Mouse (Mus musculus) spleen, adult 2 months (tissue): ENCODE results near the gene Hlcs. TPM values are rescaled to one million over a fixed set of nuclear protein-coding genes. Genes with fewer than 3 reads are reported as not detected.

Experiments
- DNase-seq, 2 experiments: peaks; one replicate each; pipeline versions ENCODE4 v3.0.0 to v3.0.0-alpha.2; 2012 to 2021; ENCODE audit warnings: low spot score in 2 of 2, low read depth in 1 of 2
- H3K27ac ChIP-seq: fragments of 200-500 bp; 2 replicates; pipeline ENCODE4 v1.5.1; 2012; ENCODE audit warnings: low read length, inconsistent platforms; ENCODE audit not compliant: insufficient read depth
- H3K27me3 ChIP-seq: fragments of 200-500 bp; 2 replicates; pipeline ENCODE4 v1.6.1; 2012; ENCODE audit warnings: mild to moderate bottlenecking, moderate library complexity, low read length, inconsistent platforms; ENCODE audit not compliant: control insufficient read depth, insufficient read depth
- H3K36me3 ChIP-seq: fragments of 200-500 bp; 2 replicates; pipeline ENCODE4 v1.6.1; 2012; ENCODE audit warnings: mild to moderate bottlenecking, low read length, inconsistent platforms; ENCODE audit not compliant: control insufficient read depth, insufficient read depth
- H3K4me1 ChIP-seq: fragments of 200-500 bp; 2 replicates; pipeline ENCODE4 v1.6.1; 2011; ENCODE audit warnings: inconsistent platforms; ENCODE audit not compliant: control insufficient read depth, insufficient read depth, insufficient read length
- H3K4me3 ChIP-seq: fragments of 200-500 bp; 2 replicates; pipeline ENCODE4 v1.5.1; 2011; ENCODE audit warnings: mild to moderate bottlenecking, inconsistent platforms; ENCODE audit not compliant: insufficient read depth, insufficient read length; ENCODE audit errors: extremely low read depth
- CTCF ChIP-seq: fragments of 200-500 bp; IDR thresholded peaks from 2 replicates; pipeline ENCODE4 v1.5.1; 2011; ENCODE audit warnings: mild to moderate bottlenecking, inconsistent platforms; ENCODE audit not compliant: insufficient read depth, insufficient read length, insufficient replicate concordance; ENCODE audit errors: extremely low read depth
- POLR2A ChIP-seq: fragments of 200-500 bp; IDR thresholded peaks from 2 replicates; pipeline ENCODE4 v1.6.1; 2011; ENCODE audit warnings: low read depth, low read length, inconsistent platforms
- WGBS: fragments of 180-500 bp; shearing (Covaris S2); methylation state at CpG from one replicate; pipeline ENCODE4 v1.1.7; 2018; 5-methylcytosine and 5-hydroxymethylcytosine counted together
- polyA plus RNA-seq: library from polyadenylated mRNA; depleted of rRNA; stranded (reverse); fragments of >200 nt; gene quantifications from 2 replicates; pipeline ENCODE4 v1.2.3, GENCODE M21; 2012

Gene Hlcs
- polyA plus RNA-seq, 1 experiment, result 9.7 TPM

- TF ChIP-seq CTCF (no peak), POLR2A (no peak)
- DNase-seq, result no peak
- peaks cover 6% of the 10 kb centered on the region; the same call in 1 of the 2 replicates for H3K4me1 ChIP-seq
- H3K27me3 ChIP-seq, result no peaks in the 10 kb centered on the region
- 14% methylated on average over 39 of the region's 39 CpGs for WGBS
- H3K27ac ChIP-seq, result peak overlapping the region; percentile 23; the same call in 1 of the 2 replicates
- H3K36me3 ChIP-seq, result no peaks in the 10 kb centered on the region
- H3K4me3 ChIP-seq, result peak overlapping the region; percentile 87
Measured at GRCm38 (mm10) chr16:94289138-94290072, 24.0 kb downstream of the Hlcs start.

- no peaks in the 10 kb centered on the region for H3K36me3 ChIP-seq
- no peak for TF ChIP-seq POLR2A
- no peak for TF ChIP-seq CTCF
- no peak overlapping the region for H3K27ac ChIP-seq
- WGBS, result 83% methylated on average over 9 of the region's 9 CpGs
- peaks cover 6% of the 10 kb centered on the region; the same call in 1 of the 2 replicates for H3K4me1 ChIP-seq
- H3K4me3 ChIP-seq, result no peak overlapping the region
- H3K27me3 ChIP-seq, result no peaks in the 10 kb centered on the region
- DNase-seq, result no peak
Measured at GRCm38 (mm10) chr16:94287826-94288225, 25.5 kb downstream of the Hlcs start.

- Histone ChIP-seq H3K27me3 (no peaks in the 10 kb centered on the region), H3K4me3 (no peak overlapping the region), H3K36me3 (peaks cover 1% of the 10 kb centered on the region; the same call in 1 of the 2 replicates), H3K27ac (no peak overlapping the region), H3K4me1 (no peaks in the 10 kb centered on the region)
- WGBS, result 76% methylated on average over 3 of the region's 3 CpGs
- DNase-seq, result no peak
- TF ChIP-seq POLR2A (no peak), CTCF (no peak)
Measured at GRCm38 (mm10) chr16:94283972-94284371, 29.4 kb downstream of the Hlcs start.

GRCm38 (mm10) chr16:94270826-94271225 is 42.5 kb downstream of the Hlcs start:
- H3K4me3 ChIP-seq, result no peak overlapping the region
- H3K36me3 ChIP-seq, result 0 out of 2 replicates have a peak, but pooled peaks cover 2% of the 10 kb centered on the region
- TF ChIP-seq POLR2A (no peak), CTCF (no peak)
- no peak overlapping the region for H3K27ac ChIP-seq
- 92% methylated on average over 6 of the region's 6 CpGs for WGBS
- no peaks in the 10 kb centered on the region for H3K27me3 ChIP-seq
- no peaks in the 10 kb centered on the region for H3K4me1 ChIP-seq
- DNase-seq, result no peak

- TF ChIP-seq CTCF (peak; percentile 83; the same call in 1 of the 2 replicates), POLR2A (no peak)
- H3K27me3 ChIP-seq, result no peaks in the 10 kb centered on the region
- H3K4me3 ChIP-seq, result no peak overlapping the region
- no peak overlapping the region for H3K27ac ChIP-seq
- DNase-seq, result peak in 1 of 2 experiments; percentile 72
- WGBS, result 13% methylated on average over 9 of the region's 9 CpGs
- no peaks in the 10 kb centered on the region for H3K4me1 ChIP-seq
- H3K36me3 ChIP-seq, result 0 out of 2 replicates have a peak, but pooled peaks cover 2% of the 10 kb centered on the region
Measured at GRCm38 (mm10) chr16:94269635-94270034, 43.7 kb downstream of the Hlcs start.

- no peak overlapping the region for H3K4me3 ChIP-seq
- 0 out of 2 replicates have a peak, but pooled peaks cover 2% of the 10 kb centered on the region for H3K36me3 ChIP-seq
- no peak overlapping the region for H3K27ac ChIP-seq
- H3K4me1 ChIP-seq, result no peaks in the 10 kb centered on the region
- H3K27me3 ChIP-seq, result no peaks in the 10 kb centered on the region
- DNase-seq, result no peak
- TF ChIP-seq CTCF, result no peak
- TF ChIP-seq POLR2A, result no peak
- 58% methylated on average over 14 of the region's 14 CpGs for WGBS
Measured at GRCm38 (mm10) chr16:94268205-94268604, 45.2 kb downstream of the Hlcs start.
